Mouse (Mus musculus) small intestine, adult 2 months (tissue): ENCODE measurements around the gene BC024978.

ENCODE experiments used
- CTCF ChIP-seq: fragments of 200-500 bp; IDR thresholded peaks from 2 replicates; pipeline ENCODE4 v1.5.1; 2012; ENCODE audit warnings: low read depth, mild to moderate bottlenecking, control low read depth, inconsistent platforms, low read length, moderate library complexity, mixed read lengths; ENCODE audit not compliant: insufficient replicate concordance, insufficient read length; ENCODE audit errors: extremely low read depth
- POLR2A ChIP-seq: fragments of 200-500 bp; IDR thresholded peaks from 2 replicates; pipeline ENCODE4 v1.6.1; 2012; ENCODE audit warnings: low read depth, mild to moderate bottlenecking, control low read depth, inconsistent platforms, low read length, moderate library complexity

- TF ChIP-seq CTCF (no peak), POLR2A (peak; percentile 62; the same call in 1 of the 2 replicates)
These were observed at the start of gene BC024978, which contains the start of gene Snrpa for GRCm38 (mm10) chr7:27195681-27196611.
